Mouse (Mus musculus): ENCODE data around the gene Cyth2.

DNA sequence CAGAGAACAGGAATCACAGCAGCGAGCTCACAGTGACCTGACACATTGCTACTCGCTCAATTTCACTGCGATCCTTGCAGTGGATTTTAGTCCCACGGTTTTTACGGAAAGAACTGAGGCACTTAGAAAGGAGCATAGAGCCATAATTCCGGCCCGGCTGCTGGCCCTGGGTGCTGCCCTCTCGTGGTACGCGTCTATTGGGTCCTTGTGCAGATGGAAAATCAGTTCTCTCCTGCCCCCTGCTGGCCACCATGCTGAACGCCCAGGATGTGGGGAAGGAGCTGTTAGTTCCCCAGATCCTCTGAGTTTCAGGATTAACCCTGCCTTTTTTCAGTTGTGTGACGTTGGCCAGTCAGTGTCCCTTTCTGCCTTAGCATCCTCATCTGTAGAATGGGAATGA is 13.0 kb downstream of the Cyth2 start:
- peak; percentile 100 for TF ChIP-seq CTCF (IDR thresholded peaks at IDR 0.05; ENCODE audit: control insufficient read depth, insufficient read depth, low read length)
- TF ChIP-seq POLR2A (IDR thresholded peaks at IDR 0.05; ENCODE audit: borderline replicate concordance, control insufficient read depth, low read depth, low read length): no peak
